Mouse (Mus musculus) heart, postnatal 0 days (tissue): ENCODE results near the gene Fbxo21. TPM values are rescaled to one million over a fixed set of nuclear protein-coding genes. Genes with fewer than 3 reads are reported as not detected.

ENCODE experiments used
- ATAC-seq: fragments of 200-750 bp; cut with Nextera tagmentation; 2 replicates; pipeline ENCODE4 v1.8.0; 2017; ENCODE audit warnings: low read depth, moderate number of reproducible peaks, moderate library complexity; ENCODE audit not compliant: insufficient read depth
- DNase-seq: peaks from one replicate; pipeline ENCODE4 v3.0.0-alpha.2; 2016; ENCODE audit warnings: low spot score
- H3K27ac ChIP-seq: fragments of 300-500 bp; sonication (generic); 2 replicates; pipeline ENCODE4 v1.5.1; 2014; ENCODE audit warnings: low read depth, mild to moderate bottlenecking
- H3K27me3 ChIP-seq: fragments of 300-500 bp; sonication (generic); 2 replicates; pipeline ENCODE4 v1.6.1; 2014; ENCODE audit warnings: low read length, mixed read lengths; ENCODE audit not compliant: control insufficient read depth, insufficient read depth
- H3K36me3 ChIP-seq: fragments of 300-500 bp; sonication (generic); replicated peaks from 2 replicates; pipeline ENCODE4 v1.6.1; 2014; ENCODE audit warnings: low read length, mixed read lengths; ENCODE audit not compliant: control insufficient read depth, insufficient read depth
- H3K4me1 ChIP-seq: fragments of 300-500 bp; sonication (generic); 2 replicates; pipeline ENCODE4 v1.6.1; 2014; ENCODE audit warnings: antibody characterized with exemption; ENCODE audit not compliant: control insufficient read depth, insufficient read depth
- H3K4me2 ChIP-seq: fragments of 300-500 bp; sonication (generic); 2 replicates; pipeline ENCODE4 v1.6.1; 2014; ENCODE audit warnings: low read depth, mild to moderate bottlenecking, low read length, moderate library complexity
- H3K4me3 ChIP-seq: fragments of 300-500 bp; sonication (generic); 2 replicates; pipeline ENCODE4 v1.5.1; 2014; ENCODE audit warnings: low read depth, low read length
- H3K9ac ChIP-seq: fragments of 300-500 bp; sonication (generic); replicated peaks from 2 replicates; pipeline ENCODE4 v1.6.1; 2014; ENCODE audit warnings: low read depth, low read length, mixed read lengths
- H3K9me3 ChIP-seq: fragments of 300-500 bp; sonication (generic); replicated peaks from 2 replicates; pipeline ENCODE4 v1.6.1; 2016; ENCODE audit warnings: low read length; ENCODE audit not compliant: control insufficient read depth
- CTCF ChIP-seq: IDR thresholded peaks from 2 replicates; pipeline ENCODE4 v1.5.1; 2016; ENCODE audit warnings: antibody characterized with exemption, control low read depth, low read depth
- EP300 ChIP-seq: IDR thresholded peaks from 2 replicates; pipeline ENCODE4 v1.6.1; 2016; ENCODE audit warnings: antibody characterized with exemption, low read depth
- WGBS: fragments of 180-500 bp; shearing (Covaris S2); extraction: QIAGEN DNeasy Blood & Tissue Kit; methylation state at CpG from one replicate; pipeline ENCODE4 v1.1.7; 2014; 5-methylcytosine and 5-hydroxymethylcytosine counted together
- polyA plus RNA-seq: library from polyadenylated mRNA; unstranded; fragments of >200 nt; fragmentation: Nextera tagmentation; extraction: Ambion mirVana; gene quantifications from 2 replicates; pipeline ENCODE4 v1.2.1, GENCODE M21; 2015
- total RNA-seq: library from RNA; depleted of rRNA; stranded (reverse); fragments of >200 nt; gene quantifications from 2 replicates; pipeline ENCODE4 v1.2.3, GENCODE M21; 2014; ENCODE audit warnings: low replicate concordance

Gene Fbxo21
- total and polyA plus RNA-seq, 2 experiments from 2014 or later: 36.0 to 50.8 TPM

DNA sequence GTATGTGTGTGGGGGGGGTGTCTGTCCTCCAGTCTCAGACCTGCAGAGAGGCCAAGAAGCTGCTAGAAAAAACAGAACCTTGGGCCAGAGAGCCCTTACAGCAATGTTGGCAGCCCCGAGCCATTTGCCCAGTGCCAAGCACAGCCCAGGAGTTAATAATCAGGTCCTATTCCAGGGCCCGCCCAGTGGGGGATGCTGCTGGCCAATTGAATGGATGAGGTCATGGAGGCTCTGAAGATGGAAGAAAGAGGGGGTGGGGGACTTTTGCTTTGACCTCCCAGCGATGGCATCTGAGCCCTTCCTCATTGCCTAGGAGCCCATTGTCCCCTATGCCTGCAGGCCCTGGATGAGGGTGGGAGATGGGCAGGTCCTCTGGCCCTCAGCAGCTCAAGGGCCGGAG is 55.0 kb downstream of the Fbxo21 start:
- H3K4me3 ChIP-seq: no peak overlapping the region
- no peaks in the 10 kb centered on the region for H3K36me3 ChIP-seq
- no peak for DNase-seq
- peaks cover 30% of the 10 kb centered on the region for H3K27me3 ChIP-seq
- TF ChIP-seq CTCF (no peak), EP300 (no peak)
- ATAC-seq: no peak
- peaks cover 5% of the 10 kb centered on the region; the same call in 1 of the 2 replicates for H3K9me3 ChIP-seq
- WGBS: 60% methylated on average over 4 of the region's 4 CpGs
- no peak overlapping the region for H3K27ac ChIP-seq
- H3K4me1 ChIP-seq: peaks cover 17% of the 10 kb centered on the region; the same call in 1 of the 2 replicates
- no peak overlapping the region for H3K9ac ChIP-seq
- no peak overlapping the region for H3K4me2 ChIP-seq

GRCm38 (mm10) chr5:118033328-118033727 is 56.8 kb downstream of the Fbxo21 start:
- ATAC-seq (no peak), DNase-seq (no peak)
- no peak overlapping the region for H3K27ac ChIP-seq
- peaks cover 5% of the 10 kb centered on the region; the same call in 1 of the 2 replicates for H3K9me3 ChIP-seq
- 0 out of 2 replicates have a peak, but pooled peaks cover 2% of the 10 kb centered on the region for H3K4me1 ChIP-seq
- H3K27me3 ChIP-seq: peaks cover 12% of the 10 kb centered on the region
- H3K36me3 ChIP-seq: no peaks in the 10 kb centered on the region
- TF ChIP-seq EP300 (no peak), CTCF (no peak)
- H3K4me3 ChIP-seq: no peak overlapping the region
- H3K9ac ChIP-seq: no peak overlapping the region
- no peak overlapping the region for H3K4me2 ChIP-seq
- WGBS: 6% methylated on average over 4 of the region's 4 CpGs

- DNase-seq (no peak), ATAC-seq (no peak)
- Histone ChIP-seq H3K9me3 (peaks cover 5% of the 10 kb centered on the region; the same call in 1 of the 2 replicates), H3K4me2 (no peak overlapping the region), H3K4me1 (0 out of 2 replicates have a peak, but pooled peaks cover 2% of the 10 kb centered on the region), H3K27me3 (peaks cover 8% of the 10 kb centered on the region), H3K36me3 (no peaks in the 10 kb centered on the region), H3K27ac (no peak overlapping the region), H3K9ac (no peak overlapping the region), H3K4me3 (no peak overlapping the region)
- TF ChIP-seq EP300 (no peak), CTCF (no peak)
- 50% methylated on average over 6 of the region's 6 CpGs for WGBS
Measured at GRCm38 (mm10) chr5:118033740-118034139, 57.2 kb downstream of the Fbxo21 start.

DNA sequence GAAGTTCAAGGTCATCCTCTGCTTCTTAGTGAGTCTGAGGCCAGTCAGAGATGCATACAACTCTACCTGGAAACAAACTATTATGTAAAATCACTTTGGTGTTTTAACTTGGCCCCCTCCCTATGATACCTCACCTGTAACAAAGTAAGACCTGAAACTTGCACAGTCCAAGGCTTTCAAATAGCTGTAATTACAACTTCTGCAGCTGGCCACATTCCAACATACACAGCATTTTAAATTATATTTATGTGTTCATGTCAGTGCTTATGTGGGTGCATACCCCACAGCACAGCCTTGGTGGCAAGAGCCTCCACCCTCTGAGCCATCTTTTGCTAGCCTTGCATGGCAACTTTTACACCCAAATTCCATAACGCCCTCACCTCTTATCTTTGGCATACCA is 58.1 kb downstream of the Fbxo21 start:
- H3K9ac ChIP-seq: no peak overlapping the region
- ATAC-seq (no peak), DNase-seq (no peak)
- no peak overlapping the region for H3K4me3 ChIP-seq
- 0 out of 2 replicates have a peak, but pooled peaks cover 2% of the 10 kb centered on the region for H3K4me1 ChIP-seq
- H3K27ac ChIP-seq: no peak overlapping the region
- H3K36me3 ChIP-seq: no peaks in the 10 kb centered on the region
- TF ChIP-seq EP300 (no peak), CTCF (no peak)
- no peak overlapping the region for H3K4me2 ChIP-seq
- WGBS: 78% methylated on average over 1 of the region's 1 CpGs
- 0 out of 2 replicates have a peak, but pooled peaks cover 6% of the 10 kb centered on the region for H3K27me3 ChIP-seq
- peaks cover 5% of the 10 kb centered on the region; the same call in 1 of the 2 replicates for H3K9me3 ChIP-seq

DNA sequence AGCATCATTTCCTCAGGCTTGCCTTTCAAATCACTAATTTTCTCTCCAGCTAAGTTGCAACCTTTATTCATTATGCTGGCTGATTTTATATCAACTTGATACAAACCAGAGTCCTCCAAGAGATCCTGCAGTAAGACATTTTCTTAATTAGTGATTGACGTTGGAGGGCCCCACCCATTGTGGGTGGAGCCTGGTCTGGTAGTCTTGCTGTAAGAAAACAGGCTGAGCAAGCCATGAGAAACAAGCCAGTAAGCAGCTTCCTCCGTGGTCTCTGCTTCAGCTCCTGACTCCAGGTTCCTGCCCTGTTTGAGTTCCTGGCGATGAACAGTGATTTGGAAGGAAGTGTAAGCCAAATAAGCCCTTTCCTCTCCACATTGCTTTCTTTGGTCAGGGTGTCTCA is 59.3 kb downstream of the Fbxo21 start:
- no peak for TF ChIP-seq CTCF
- TF ChIP-seq EP300: no peak
- ATAC-seq: no peak
- Histone ChIP-seq H3K4me1 (0 out of 2 replicates have a peak, but pooled peaks cover 2% of the 10 kb centered on the region), H3K4me3 (no peak overlapping the region), H3K9ac (no peak overlapping the region), H3K27ac (no peak overlapping the region), H3K4me2 (no peak overlapping the region), H3K9me3 (peaks cover 5% of the 10 kb centered on the region; the same call in 1 of the 2 replicates), H3K27me3 (no peaks in the 10 kb centered on the region), H3K36me3 (no peaks in the 10 kb centered on the region)
- DNase-seq: no peak
- WGBS: 60% methylated on average over 3 of the region's 3 CpGs
